Mouse (Mus musculus): Measurements from ENCODE around the gene Zwilch. TPM values are rescaled to one million over a fixed set of nuclear protein-coding genes. Genes with fewer than 3 reads are reported as not detected.
A peak's percentile ranks its signal among the peaks of the same experiment; 100 is the strongest.
"Not testable (repeated sequence)": the region's sequence is repeated elsewhere in the genome, so short reads cannot be mapped to it uniquely, and the experiment has no call there.

Zwilch gene
- total RNA-seq, 2 experiments from 2014 or later, result 3.8 to 4.4 TPM

- DNase-seq (ENCODE audit: extremely low spot score in 1 of 2, low spot score in 2 of 2), result no peak
- no peak for TF ChIP-seq CTCF (IDR thresholded peaks at IDR 0.05)
- Histone ChIP-seq H3K4me3 (no peak overlapping the region), H3K27ac (no peak overlapping the region)
- intact Hi-C loops (cut with DNase I), result no loop called here
Measured at GRCm38 (mm10) chr9:64202331-64202730, 29.4 kb upstream of the Zwilch start.

- intact Hi-C loops (cut with DNase I), result no loop called here
- no peak overlapping the region for H3K4me3 ChIP-seq
- H3K27ac ChIP-seq, result no peak overlapping the region
- DNase-seq (ENCODE audit: extremely low spot score in 1 of 2, low spot score in 2 of 2), result no peak
- no peak for TF ChIP-seq CTCF (IDR thresholded peaks at IDR 0.05)
Measured at GRCm38 (mm10) chr9:64199897-64200296, 27.0 kb upstream of the Zwilch start.

- H3K27ac ChIP-seq; H3K4me3 ChIP-seq; DNase-seq (ENCODE audit: extremely low spot score in 1 of 2, low spot score in 2 of 2); intact Hi-C loops (cut with DNase I): not testable (repeated sequence)
Measured at GRCm38 (mm10) chr9:64198763-64199418, 26.0 kb upstream of the Zwilch start.

- no peak for DNase-seq (ENCODE audit: extremely low spot score in 1 of 2, low spot score in 2 of 2)
- intact Hi-C loops (cut with DNase I), result no loop called here
- no peak overlapping the region for H3K4me3 ChIP-seq
- no peak overlapping the region for H3K27ac ChIP-seq
- TF ChIP-seq CTCF (IDR thresholded peaks at IDR 0.05), result no peak
Measured at GRCm38 (mm10) chr9:64198068-64198762, 25.3 kb upstream of the Zwilch start.

GRCm38 (mm10) chr9:64197524-64197923 lies 24.6 kb upstream of the Zwilch start:
- Histone ChIP-seq H3K4me3 (no peak overlapping the region), H3K27ac (no peak overlapping the region)
- DNase-seq (ENCODE audit: extremely low spot score in 1 of 2, low spot score in 2 of 2), result no peak
- TF ChIP-seq CTCF (IDR thresholded peaks at IDR 0.05), result no peak
- intact Hi-C loops (cut with DNase I), result no loop called here

- DNase-seq (ENCODE audit: extremely low spot score in 1 of 2, low spot score in 2 of 2), result peak; percentile 65 to 68
- H3K4me3 ChIP-seq, result no peak overlapping the region
- TF ChIP-seq CTCF (IDR thresholded peaks at IDR 0.05), result no peak
- intact Hi-C loops (cut with DNase I), result loop anchor here (1.0 kb wide), 1 partner anchor 58 kb away; the partner anchor contains the start of gene Map2k1
- H3K27ac ChIP-seq, result peak overlapping the region; percentile 90
Measured at GRCm38 (mm10) chr9:64195554-64195953, 22.6 kb upstream of the Zwilch start.

GRCm38 (mm10) chr9:64193879-64194278 lies 21.0 kb upstream of the Zwilch start:
- no peak overlapping the region for H3K27ac ChIP-seq
- no peak for DNase-seq (ENCODE audit: extremely low spot score in 1 of 2, low spot score in 2 of 2)
- no peak for TF ChIP-seq CTCF (IDR thresholded peaks at IDR 0.05)
- H3K4me3 ChIP-seq, result no peak overlapping the region
- intact Hi-C loops (cut with DNase I), result no loop called here

- peak overlapping the region; percentile 42 for H3K27ac ChIP-seq
- no peak overlapping the region for H3K4me3 ChIP-seq
- intact Hi-C loops (cut with DNase I), result no loop called here
- TF ChIP-seq CTCF (IDR thresholded peaks at IDR 0.05), result no peak
- DNase-seq (ENCODE audit: extremely low spot score in 1 of 2, low spot score in 2 of 2), result no peak
Measured at GRCm38 (mm10) chr9:64184166-64184840, 11.4 kb upstream of the Zwilch start.

GRCm38 (mm10) chr9:64183295-64183694 lies 10.4 kb upstream of the Zwilch start:
- H3K27ac ChIP-seq; DNase-seq (ENCODE audit: extremely low spot score in 1 of 2, low spot score in 2 of 2); H3K4me3 ChIP-seq; intact Hi-C loops (cut with DNase I): not testable (repeated sequence)

- H3K4me3 ChIP-seq, result peak within 1 kb of the TSS; percentile 79
- intact Hi-C loops (cut with DNase I), result loop anchor here (1.0 to 10.0 kb wide), 3 partner anchors 74 to 556 kb away; partner anchors contain the start of genes Map2k1 and Rab11a
- peak; percentile 53 for TF ChIP-seq CTCF (IDR thresholded peaks at IDR 0.05)
- H3K27ac ChIP-seq, result peak within 1 kb of the TSS; percentile 90
- peak; percentile 87 to 89 for DNase-seq (ENCODE audit: extremely low spot score in 1 of 2, low spot score in 2 of 2)
Measured at GRCm38 (mm10) chr9:64178974-64179646, 6.2 kb upstream of the Zwilch start, which contains the start of gene Snapc5. Gene Snapc5, plus strand, starts transcription at chr9:64179274.

- Histone ChIP-seq H3K4me3 (peak overlapping the region; percentile 79), H3K27ac (peak overlapping the region; percentile 68)
- TF ChIP-seq CTCF (IDR thresholded peaks at IDR 0.05), result peak; percentile 38
- no peak for DNase-seq (ENCODE audit: extremely low spot score in 1 of 2, low spot score in 2 of 2)
- intact Hi-C loops (cut with DNase I), result loop anchor here (2.0 to 10.0 kb wide), 2 partner anchors 94 to 556 kb away; partner anchors contain the start of gene Rab11a
Measured at GRCm38 (mm10) chr9:64178610-64178973, 5.7 kb upstream of the Zwilch start.
